Mouse (Mus musculus): Measurements from ENCODE around the gene Abcc6. TPM values are rescaled to one million over a fixed set of nuclear protein-coding genes. Genes with fewer than 3 reads are reported as not detected.

The Abcc6 gene
- polyA plus RNA-seq, 1 experiment from 2014 or later, result 0.43 TPM

GRCm38 (mm10) chr7:46033109-46033869, 3.2 kb upstream of the Abcc6 start, which contains the start of gene Nomo1:
Nomo1 (plus strand) TSS chr7:46033698.
- Histone ChIP-seq H3K36me3 (replicated peaks; ENCODE audit: control insufficient read depth, insufficient read depth) (peaks cover 11% of the 10 kb centered on the region), H3K4me3 (replicated peaks; ENCODE audit: low read length) (peak within 1 kb of the TSS; percentile 74), H3K4me2 (replicated peaks) (peak within 1 kb of the TSS; percentile 76), H3K4me1 (replicated peaks; ENCODE audit: control insufficient read depth, insufficient read depth, low read length) (peaks cover 10% of the 10 kb centered on the region), H3K9me3 (ENCODE audit: control insufficient read depth, low read length) (no peaks in the 10 kb centered on the region), H3K9ac (peak within 1 kb of the TSS; percentile 76), H3K27ac (no peak within 1 kb of the TSS), H3K27me3 (ENCODE audit: control insufficient read depth, insufficient read depth, low read length) (no peaks in the 10 kb centered on the region)
- DNase-seq (ENCODE audit: low spot score) (peak; percentile 100), ATAC-seq (ENCODE audit: low FRiP score) (peak; percentile 97)
- 6% methylated on average over 40 of the region's 44 CpGs for WGBS

- ATAC-seq (ENCODE audit: low FRiP score) (no peak), DNase-seq (ENCODE audit: low spot score) (no peak)
- WGBS, result 83% methylated on average over 2 of the region's 2 CpGs
- Histone ChIP-seq H3K9ac (no peak overlapping the region), H3K4me2 (replicated peaks) (no peak overlapping the region), H3K36me3 (replicated peaks; ENCODE audit: control insufficient read depth, insufficient read depth) (no peaks in the 10 kb centered on the region), H3K27me3 (ENCODE audit: control insufficient read depth, insufficient read depth, low read length) (no peaks in the 10 kb centered on the region), H3K4me1 (replicated peaks; ENCODE audit: control insufficient read depth, insufficient read depth, low read length) (peaks cover 10% of the 10 kb centered on the region), H3K27ac (no peak overlapping the region), H3K4me3 (replicated peaks; ENCODE audit: low read length) (no peak overlapping the region), H3K9me3 (ENCODE audit: control insufficient read depth, low read length) (no peaks in the 10 kb centered on the region)
These were observed 973 bp upstream of the Abcc6 start for GRCm38 (mm10) chr7:46031075-46031474.

GRCm38 (mm10) chr7:46029299-46030144, 580 bp downstream of the Abcc6 start:
- DNase-seq (ENCODE audit: low spot score) (no peak), ATAC-seq (ENCODE audit: low FRiP score) (no peak)
- H3K4me2 ChIP-seq (replicated peaks), result no peak overlapping the region
- peaks cover 3% of the 10 kb centered on the region for H3K4me1 ChIP-seq (replicated peaks; ENCODE audit: control insufficient read depth, insufficient read depth, low read length)
- no peaks in the 10 kb centered on the region for H3K9me3 ChIP-seq (ENCODE audit: control insufficient read depth, low read length)
- H3K36me3 ChIP-seq (replicated peaks; ENCODE audit: control insufficient read depth, insufficient read depth), result no peaks in the 10 kb centered on the region
- no peak overlapping the region for H3K4me3 ChIP-seq (replicated peaks; ENCODE audit: low read length)
- H3K27me3 ChIP-seq (ENCODE audit: control insufficient read depth, insufficient read depth, low read length), result no peaks in the 10 kb centered on the region
- H3K9ac ChIP-seq, result no peak overlapping the region
- 66% methylated on average over 9 of the region's 9 CpGs for WGBS
- H3K27ac ChIP-seq, result no peak overlapping the region

- Histone ChIP-seq H3K36me3 (replicated peaks; ENCODE audit: control insufficient read depth, insufficient read depth) (no peaks in the 10 kb centered on the region), H3K4me3 (replicated peaks; ENCODE audit: low read length) (no peak overlapping the region), H3K4me1 (replicated peaks; ENCODE audit: control insufficient read depth, insufficient read depth, low read length) (no peaks in the 10 kb centered on the region), H3K27me3 (ENCODE audit: control insufficient read depth, insufficient read depth, low read length) (no peaks in the 10 kb centered on the region), H3K9me3 (ENCODE audit: control insufficient read depth, low read length) (no peaks in the 10 kb centered on the region), H3K27ac (no peak overlapping the region), H3K9ac (no peak overlapping the region), H3K4me2 (replicated peaks) (no peak overlapping the region)
- WGBS, result 92% methylated on average over 10 of the region's 10 CpGs
- no peak for ATAC-seq (ENCODE audit: low FRiP score)
- DNase-seq (ENCODE audit: low spot score), result no peak
These were observed 1.4 kb downstream of the Abcc6 start for GRCm38 (mm10) chr7:46028681-46029080.

GRCm38 (mm10) chr7:46025436-46025835, 4.7 kb downstream of the Abcc6 start:
- H3K27me3 ChIP-seq (ENCODE audit: control insufficient read depth, insufficient read depth, low read length), result no peaks in the 10 kb centered on the region
- H3K9ac ChIP-seq, result no peak overlapping the region
- DNase-seq (ENCODE audit: low spot score) (no peak), ATAC-seq (ENCODE audit: low FRiP score) (no peak)
- H3K4me3 ChIP-seq (replicated peaks; ENCODE audit: low read length), result no peak overlapping the region
- H3K4me2 ChIP-seq (replicated peaks), result no peak overlapping the region
- H3K36me3 ChIP-seq (replicated peaks; ENCODE audit: control insufficient read depth, insufficient read depth), result no peaks in the 10 kb centered on the region
- 81% methylated on average over 9 of the region's 9 CpGs for WGBS
- no peaks in the 10 kb centered on the region for H3K4me1 ChIP-seq (replicated peaks; ENCODE audit: control insufficient read depth, insufficient read depth, low read length)
- H3K9me3 ChIP-seq (ENCODE audit: control insufficient read depth, low read length), result no peaks in the 10 kb centered on the region
- H3K27ac ChIP-seq, result no peak overlapping the region

GRCm38 (mm10) chr7:46021951-46022350, 8.2 kb downstream of the Abcc6 start:
- no peaks in the 10 kb centered on the region for H3K36me3 ChIP-seq (replicated peaks; ENCODE audit: control insufficient read depth, insufficient read depth)
- H3K9ac ChIP-seq, result no peak overlapping the region
- no peaks in the 10 kb centered on the region for H3K27me3 ChIP-seq (ENCODE audit: control insufficient read depth, insufficient read depth, low read length)
- H3K4me2 ChIP-seq (replicated peaks), result no peak overlapping the region
- H3K9me3 ChIP-seq (ENCODE audit: control insufficient read depth, low read length), result no peaks in the 10 kb centered on the region
- DNase-seq (ENCODE audit: low spot score), result no peak
- no peak for ATAC-seq (ENCODE audit: low FRiP score)
- H3K4me3 ChIP-seq (replicated peaks; ENCODE audit: low read length), result no peak overlapping the region
- no peaks in the 10 kb centered on the region for H3K4me1 ChIP-seq (replicated peaks; ENCODE audit: control insufficient read depth, insufficient read depth, low read length)
- 34% methylated on average over 4 of the region's 4 CpGs for WGBS
- H3K27ac ChIP-seq, result no peak overlapping the region

- Histone ChIP-seq H3K36me3 (replicated peaks; ENCODE audit: control insufficient read depth, insufficient read depth) (no peaks in the 10 kb centered on the region), H3K4me2 (replicated peaks) (no peak overlapping the region), H3K27me3 (ENCODE audit: control insufficient read depth, insufficient read depth, low read length) (no peaks in the 10 kb centered on the region), H3K4me1 (replicated peaks; ENCODE audit: control insufficient read depth, insufficient read depth, low read length) (no peaks in the 10 kb centered on the region), H3K4me3 (replicated peaks; ENCODE audit: low read length) (no peak overlapping the region), H3K9me3 (ENCODE audit: control insufficient read depth, low read length) (no peaks in the 10 kb centered on the region), H3K27ac (no peak overlapping the region), H3K9ac (no peak overlapping the region)
- DNase-seq (ENCODE audit: low spot score) (no peak), ATAC-seq (ENCODE audit: low FRiP score) (no peak)
- 70% methylated on average over 3 of the region's 3 CpGs for WGBS
These were observed 10.5 kb downstream of the Abcc6 start for GRCm38 (mm10) chr7:46019594-46019993.

GRCm38 (mm10) chr7:46013266-46014010, 16.7 kb downstream of the Abcc6 start:
- no peak overlapping the region for H3K9ac ChIP-seq
- DNase-seq (ENCODE audit: low spot score) (peak; percentile 31), ATAC-seq (ENCODE audit: low FRiP score) (peak; percentile 48)

GRCm38 (mm10) chr7:46012121-46012520, 18.0 kb downstream of the Abcc6 start:
- H3K4me2 ChIP-seq (replicated peaks), result no peak overlapping the region
- no peak for ATAC-seq (ENCODE audit: low FRiP score)

More at GRCm38 (mm10) chr7:46013266-46014010, 16.7 kb downstream of the Abcc6 start:
- 15% methylated on average over 9 of the region's 9 CpGs for WGBS
- H3K4me2 ChIP-seq (replicated peaks), result no peak overlapping the region
- no peaks in the 10 kb centered on the region for H3K36me3 ChIP-seq (replicated peaks; ENCODE audit: control insufficient read depth, insufficient read depth)
- no peaks in the 10 kb centered on the region for H3K27me3 ChIP-seq (ENCODE audit: control insufficient read depth, insufficient read depth, low read length)
- no peaks in the 10 kb centered on the region for H3K9me3 ChIP-seq (ENCODE audit: control insufficient read depth, low read length)
- no peak overlapping the region; the same call in 1 of the 2 replicates for H3K27ac ChIP-seq
- no peaks in the 10 kb centered on the region for H3K4me1 ChIP-seq (replicated peaks; ENCODE audit: control insufficient read depth, insufficient read depth, low read length)
- no peak overlapping the region for H3K4me3 ChIP-seq (replicated peaks; ENCODE audit: low read length)

More at GRCm38 (mm10) chr7:46012121-46012520, 18.0 kb downstream of the Abcc6 start:
- Histone ChIP-seq H3K27me3 (ENCODE audit: control insufficient read depth, insufficient read depth, low read length) (no peaks in the 10 kb centered on the region), H3K9me3 (ENCODE audit: control insufficient read depth, low read length) (no peaks in the 10 kb centered on the region), H3K4me1 (replicated peaks; ENCODE audit: control insufficient read depth, insufficient read depth, low read length) (no peaks in the 10 kb centered on the region), H3K36me3 (replicated peaks; ENCODE audit: control insufficient read depth, insufficient read depth) (no peaks in the 10 kb centered on the region), H3K27ac (no peak overlapping the region), H3K4me3 (replicated peaks; ENCODE audit: low read length) (no peak overlapping the region), H3K9ac (no peak overlapping the region)
- DNase-seq (ENCODE audit: low spot score), result no peak
